Mouse (Mus musculus) bone marrow, adult 2 months (tissue): ENCODE measurements at regions not wholly inside any gene's neighbourhood (a gene's known extent, or its start where the extent isn't known, plus 50 kb on each side); places are given as distances from the start of the nearest gene placed in this dataset.

ENCODE experiments used
- CTCF ChIP-seq: fragments of 200-500 bp; IDR thresholded peaks from 2 replicates; pipeline ENCODE4 v1.5.1; 2011; ENCODE audit warnings: low read length, control low read depth; ENCODE audit not compliant: control insufficient read depth, insufficient read depth
- POLR2A ChIP-seq: fragments of 200-500 bp; IDR thresholded peaks from 2 replicates; pipeline ENCODE4 v1.6.1; 2011; ENCODE audit warnings: low read depth, mild to moderate bottlenecking, control low read depth, low read length, borderline replicate concordance; ENCODE audit not compliant: control insufficient read depth

- TF ChIP-seq CTCF (no peak), POLR2A (no peak)
Measured at GRCm38 (mm10) chr13:35499776-35500175, 159.9 kb upstream of the Cdyl start.
